Mouse (Mus musculus): ENCODE measurements around the gene Cox5a.
A peak's percentile ranks its signal among the peaks of the same experiment; 100 is the strongest.

Cox5a gene

GRCm38 (mm10) chr9:57521056-57521911 is at the start of gene Cox5a:
Gene Cox5a (plus strand): TSS chr9:57521274.
- peak; percentile 92 for DNase-seq (ENCODE audit: low spot score)

GRCm38 (mm10) chr9:57485774-57486173 is 35.3 kb upstream of the Cox5a start:
- peak; percentile 81 for DNase-seq (ENCODE audit: low spot score)

GRCm38 (mm10) chr9:57487807-57488206 is 33.3 kb upstream of the Cox5a start:
- no peak for DNase-seq (ENCODE audit: low spot score)

- DNase-seq (ENCODE audit: low spot score), result no peak
Measured at GRCm38 (mm10) chr9:57493532-57493931, 27.5 kb upstream of the Cox5a start.

DNA sequence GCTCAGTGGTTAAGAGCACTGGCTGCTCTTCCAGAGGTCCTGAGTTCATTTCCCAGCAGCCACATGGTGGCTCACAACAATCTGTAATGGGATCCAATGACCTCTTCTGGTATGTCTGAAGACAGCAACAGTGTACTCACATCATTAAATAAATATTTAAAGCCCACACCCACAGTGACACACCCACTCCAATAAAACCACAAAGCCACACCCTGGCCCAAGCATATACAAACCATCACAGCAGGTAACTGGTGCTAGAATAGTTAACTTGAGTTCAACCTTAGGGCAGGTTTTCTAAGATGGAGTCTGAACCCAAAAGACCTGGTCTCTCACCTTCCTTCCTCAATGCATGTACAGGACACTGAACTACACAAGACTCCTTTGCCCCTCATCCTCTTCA is 26.1 kb upstream of the Cox5a start:
- DNase-seq (ENCODE audit: low spot score), result no peak

GRCm38 (mm10) chr9:57497236-57497635 is 23.8 kb upstream of the Cox5a start:
- no peak for DNase-seq (ENCODE audit: low spot score)

- DNase-seq (ENCODE audit: low spot score), result no peak
Measured at GRCm38 (mm10) chr9:57498536-57498935, 22.5 kb upstream of the Cox5a start.

- no peak for DNase-seq (ENCODE audit: low spot score)
Measured at GRCm38 (mm10) chr9:57501452-57501851, 19.6 kb upstream of the Cox5a start.

- no peak for DNase-seq (ENCODE audit: low spot score)
Measured at GRCm38 (mm10) chr9:57501861-57502260, 19.2 kb upstream of the Cox5a start.

GRCm38 (mm10) chr9:57502911-57503621 is 18.0 kb upstream of the Cox5a start:
- DNase-seq (ENCODE audit: low spot score), result no peak

DNA sequence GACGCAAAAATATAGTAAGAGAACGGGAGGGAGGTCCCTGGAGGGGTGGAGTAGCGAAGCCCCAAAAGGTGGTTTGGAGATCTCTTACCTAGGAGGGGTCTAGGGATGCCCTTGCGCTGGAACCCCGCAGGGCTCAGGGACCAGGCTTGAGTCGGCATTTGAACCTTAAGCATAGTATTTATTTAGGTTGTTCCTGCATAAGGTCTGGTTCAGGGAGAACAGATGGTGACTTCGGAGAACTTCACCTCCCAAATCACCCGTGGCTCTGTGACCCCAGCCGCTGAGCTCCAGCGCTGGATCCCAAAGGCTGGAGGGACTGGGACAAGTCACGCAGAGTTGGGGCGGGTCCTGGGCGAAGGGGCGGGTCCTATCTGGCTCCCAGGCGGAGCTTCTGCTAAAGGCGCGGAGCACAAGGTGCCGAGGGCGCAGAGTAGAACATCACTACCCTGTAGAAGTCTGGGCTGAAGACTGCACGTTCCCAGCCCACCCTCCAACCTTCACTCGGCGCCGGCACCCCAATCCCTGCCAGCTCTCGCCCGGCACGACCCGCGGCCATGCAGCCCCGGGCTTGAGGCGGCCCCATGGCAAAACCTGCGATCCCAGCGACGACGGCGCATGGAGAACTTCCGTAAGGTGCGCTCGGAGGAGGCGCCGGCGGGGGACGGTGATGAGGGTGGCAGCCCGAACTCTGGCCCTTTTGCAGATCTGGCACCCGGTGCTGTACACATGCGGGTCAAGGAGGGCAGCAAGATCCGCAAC is 17.3 kb upstream of the Cox5a start, which contains the start of gene Rpp25:
Rpp25 (plus strand) TSS at position 405 of the 759 bp plus-strand sequence.
- peak; percentile 55 for DNase-seq (ENCODE audit: low spot score)

- peak; percentile 47 for DNase-seq (ENCODE audit: low spot score)
Measured at GRCm38 (mm10) chr9:57504381-57504700, 16.7 kb upstream of the Cox5a start.

GRCm38 (mm10) chr9:57504891-57505290 is 16.2 kb upstream of the Cox5a start:
- no peak for DNase-seq (ENCODE audit: low spot score)

GRCm38 (mm10) chr9:57505700-57506099 is 15.4 kb upstream of the Cox5a start:
- DNase-seq (ENCODE audit: low spot score), result peak; percentile 42

DNA sequence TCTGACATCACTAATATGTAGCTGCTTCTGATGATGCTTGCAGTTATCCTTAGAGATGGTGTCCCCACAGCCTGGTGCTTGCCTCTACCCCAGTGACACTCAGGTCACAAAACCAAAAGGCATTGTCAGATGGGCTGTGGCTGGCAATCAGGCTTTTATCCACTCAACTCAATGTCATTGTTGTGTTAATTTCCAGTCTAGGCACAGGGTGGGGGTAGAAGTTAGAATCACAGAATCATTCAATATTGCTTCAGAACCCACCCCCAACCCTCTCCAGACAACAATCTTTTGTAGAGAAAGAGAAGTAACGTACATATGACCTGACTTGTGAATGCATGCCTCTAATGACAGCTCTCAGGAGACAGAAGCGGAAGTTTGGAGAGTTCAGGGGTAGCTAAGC is 10.5 kb upstream of the Cox5a start:
- DNase-seq (ENCODE audit: low spot score), result no peak

GRCm38 (mm10) chr9:57517113-57517512 is 4.0 kb upstream of the Cox5a start:
- DNase-seq (ENCODE audit: low spot score), result peak; percentile 58

- no peak for DNase-seq (ENCODE audit: low spot score)
Measured at GRCm38 (mm10) chr9:57520375-57521055, 559 bp upstream of the Cox5a start.

- no peak for DNase-seq (ENCODE audit: low spot score)
Measured at GRCm38 (mm10) chr9:57522114-57522860, 1.2 kb downstream of the Cox5a start.

GRCm38 (mm10) chr9:57522861-57523246 is 1.8 kb downstream of the Cox5a start:
- DNase-seq (ENCODE audit: low spot score), result no peak

GRCm38 (mm10) chr9:57523754-57524153 is 2.7 kb downstream of the Cox5a start:
- no peak for DNase-seq (ENCODE audit: low spot score)

DNA sequence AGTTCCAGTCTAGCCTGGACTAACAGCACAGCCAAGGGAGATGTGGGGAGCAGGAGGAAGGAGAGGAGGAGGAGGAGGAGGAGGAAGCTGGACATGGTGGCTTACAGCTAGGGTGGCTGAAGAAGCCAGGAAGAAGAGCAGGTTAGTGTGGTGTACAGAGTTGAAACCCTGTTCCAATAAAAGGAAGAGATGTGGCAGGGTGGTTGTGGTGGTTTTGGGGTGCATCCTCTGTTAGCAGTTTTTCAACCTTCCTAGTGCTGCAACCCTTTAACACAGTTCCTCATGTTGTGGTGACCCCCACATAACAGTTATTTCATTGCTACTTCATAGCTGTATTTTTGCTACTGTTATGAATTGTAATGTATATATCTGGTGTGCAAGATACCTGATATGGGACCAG is 3.4 kb downstream of the Cox5a start:
- no peak for DNase-seq (ENCODE audit: low spot score)
